Mouse (Mus musculus): ENCODE results near the gene Tfap2b. TPM values are rescaled to one million over a fixed set of nuclear protein-coding genes. Genes with fewer than 3 reads are reported as not detected.

The Tfap2b gene
- not detected for total RNA-seq (2021)

- DNase-seq, result no peak
These were observed at the start of gene Tfap2b for GRCm38 (mm10) chr1:19208641-19209358. Tfap2b (plus strand) TSS chr1:19208914.

DNA sequence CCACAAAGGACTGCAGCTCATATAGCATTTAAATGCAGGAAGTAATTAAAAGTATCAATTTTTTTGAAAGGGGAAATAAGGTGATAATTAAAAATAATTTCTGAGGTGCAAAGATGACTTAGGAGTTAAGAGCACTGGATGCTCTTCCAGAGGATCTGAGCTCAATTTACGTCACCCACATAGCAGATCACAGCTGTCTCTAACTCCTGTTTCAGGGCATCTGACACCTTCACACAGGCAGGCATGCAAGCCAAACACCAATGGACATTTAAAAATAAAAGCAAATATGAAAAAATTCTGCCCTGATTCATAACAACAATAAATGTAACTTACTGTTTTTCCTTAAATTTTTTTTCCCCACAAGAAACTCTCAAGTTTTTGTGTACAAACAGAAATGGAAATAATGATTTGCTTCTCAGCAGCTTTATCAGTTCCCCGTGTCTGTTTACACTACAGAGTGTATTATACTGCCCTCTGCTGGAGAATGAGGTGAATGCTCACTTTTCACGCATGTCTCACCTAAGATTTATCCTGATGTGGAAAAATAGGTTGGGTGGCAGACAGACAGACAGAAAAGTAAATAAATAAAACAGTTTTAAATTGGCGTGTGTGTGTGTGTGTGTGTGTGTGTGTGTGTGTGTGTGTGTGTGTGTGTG, 29.8 kb upstream of the Tfap2b start:
- peak; percentile 6 for DNase-seq

DNA sequence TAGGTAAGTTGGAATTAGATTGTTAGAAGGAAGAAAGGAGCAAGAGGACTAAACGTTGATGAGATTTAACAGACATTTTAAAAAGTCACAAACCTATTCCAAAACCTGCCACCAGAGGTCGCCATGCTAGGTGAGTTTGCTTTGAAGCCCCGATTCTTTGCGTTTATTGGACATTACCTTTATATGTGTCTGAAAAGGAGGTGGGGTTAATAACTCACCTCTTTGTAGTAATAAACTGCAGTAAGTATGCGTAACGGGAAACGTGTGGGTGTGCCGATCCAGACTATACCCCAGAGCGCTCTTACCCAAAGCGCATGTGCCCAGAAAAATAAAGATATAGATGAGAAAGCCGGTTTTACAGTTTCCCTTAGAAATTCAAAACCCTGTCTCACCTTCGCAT, 3.1 kb upstream of the Tfap2b start:
- DNase-seq, result peak; percentile 41

DNA sequence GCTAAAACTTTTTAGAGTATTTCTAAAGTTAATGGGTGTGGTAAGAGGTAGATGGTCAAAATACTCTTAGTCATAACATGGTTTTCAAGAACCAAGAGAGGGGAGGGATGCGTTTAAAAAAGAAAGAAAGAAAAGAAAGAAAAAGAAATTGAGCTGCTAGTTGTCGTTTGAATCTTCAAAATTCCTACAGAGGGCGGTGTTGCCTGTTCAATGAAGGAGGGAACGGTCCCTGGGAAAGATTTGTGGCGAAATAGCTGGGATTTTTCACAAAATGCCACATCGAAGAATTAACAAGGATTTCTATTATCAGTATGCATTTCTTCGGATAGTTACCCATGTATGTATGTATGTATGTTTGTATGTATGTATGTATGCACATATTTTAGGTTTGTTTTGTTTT, 2.5 kb upstream of the Tfap2b start:
- no peak for DNase-seq

- DNase-seq, result no peak
These were observed 1.1 kb upstream of the Tfap2b start for GRCm38 (mm10) chr1:19207611-19208010.

GRCm38 (mm10) chr1:19209359-19209745, 638 bp downstream of the Tfap2b start:
- no peak for DNase-seq

- DNase-seq, result no peak
These were observed 1.1 kb downstream of the Tfap2b start for GRCm38 (mm10) chr1:19209776-19210175.

DNA sequence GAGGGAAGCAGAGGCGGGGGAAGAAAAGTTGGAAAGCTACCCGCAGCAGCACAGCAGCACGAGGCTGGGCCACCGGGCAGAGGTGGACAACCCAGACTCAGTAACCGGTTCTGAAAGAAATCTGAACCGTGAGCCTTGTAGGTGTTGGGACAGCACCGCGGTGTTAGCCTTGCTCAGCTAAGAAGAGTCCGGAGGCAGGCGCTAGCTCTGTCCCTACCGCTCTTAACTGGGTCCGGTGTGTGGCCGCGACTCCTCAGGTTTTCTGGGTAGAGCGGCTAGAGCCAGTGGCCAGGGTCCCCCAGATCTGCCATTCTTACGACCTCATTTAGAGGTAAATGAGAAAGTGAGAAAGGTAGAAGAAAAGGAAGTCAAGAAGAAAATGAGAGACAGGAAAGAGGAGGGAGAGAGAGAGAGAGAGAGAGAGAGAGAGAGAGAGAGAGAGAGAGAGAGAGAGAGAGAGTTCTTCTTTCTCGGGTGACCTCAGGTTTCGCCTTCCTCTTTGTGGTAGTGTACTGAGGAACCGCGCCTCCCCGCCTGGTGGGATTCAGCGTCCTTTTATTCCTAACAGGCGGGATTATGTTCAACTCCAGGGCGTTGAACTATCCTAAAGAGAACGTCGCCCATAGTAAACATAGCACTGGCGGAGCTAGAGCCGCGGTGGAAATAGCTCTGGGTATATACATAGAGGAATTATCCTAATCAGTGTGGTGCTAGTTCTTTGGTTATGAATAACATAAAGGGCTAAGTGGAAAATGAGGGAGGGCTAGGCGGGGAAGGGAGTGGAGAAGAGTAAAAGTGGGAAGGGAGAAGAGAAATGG, 1.7 kb downstream of the Tfap2b start:
- DNase-seq, result no peak

DNA sequence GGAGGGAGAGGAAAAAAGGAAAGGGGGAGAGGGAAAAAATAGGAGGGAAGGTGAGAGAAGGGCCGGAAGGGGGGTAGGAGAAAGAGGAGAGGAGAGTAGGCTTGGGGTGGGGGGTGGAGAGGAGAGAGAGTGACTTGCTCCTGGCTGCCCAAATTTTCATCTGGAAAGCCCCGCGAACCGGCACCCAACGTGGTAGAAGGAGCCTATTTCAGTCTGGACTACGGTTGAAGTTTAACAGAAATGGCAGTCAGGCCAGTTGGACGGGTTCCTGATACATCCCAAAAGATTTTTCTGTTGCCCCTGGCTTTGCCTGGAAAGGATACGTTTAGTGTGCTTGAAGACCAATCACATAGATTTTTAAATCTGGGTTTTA, 2.3 kb downstream of the Tfap2b start:
- no peak for DNase-seq

DNA sequence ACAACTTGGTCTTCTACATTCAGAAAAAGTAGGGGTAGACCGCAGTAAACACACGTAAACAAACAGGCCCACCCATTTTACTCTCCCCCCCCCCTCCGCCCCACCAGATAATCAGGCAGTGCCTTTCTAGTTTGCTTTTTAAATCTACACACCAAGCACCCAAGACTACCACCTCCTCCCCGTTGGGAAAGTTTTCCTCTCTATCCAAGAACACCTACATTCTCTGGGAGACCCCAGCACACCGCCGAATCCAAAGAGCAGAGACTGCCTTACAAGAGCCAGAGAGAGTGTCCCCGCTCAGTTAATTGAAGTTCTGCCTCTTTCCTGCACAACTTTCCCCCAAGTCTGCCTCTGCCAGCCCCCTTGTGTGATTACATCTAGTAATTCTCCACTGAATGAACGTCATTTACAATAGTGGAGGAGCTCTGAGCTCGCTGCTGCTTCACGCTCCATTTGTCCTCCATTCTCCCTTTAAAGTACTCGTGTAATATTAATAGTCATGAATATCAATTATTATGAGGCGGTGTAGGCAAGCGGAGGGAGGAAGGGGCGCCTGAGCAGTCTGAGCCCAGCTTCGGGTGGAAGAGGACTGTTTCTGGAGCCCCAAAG, 2.9 kb downstream of the Tfap2b start:
- no peak for DNase-seq

- no peak for DNase-seq
These were observed 4.0 kb downstream of the Tfap2b start for GRCm38 (mm10) chr1:19212691-19213090.

DNA sequence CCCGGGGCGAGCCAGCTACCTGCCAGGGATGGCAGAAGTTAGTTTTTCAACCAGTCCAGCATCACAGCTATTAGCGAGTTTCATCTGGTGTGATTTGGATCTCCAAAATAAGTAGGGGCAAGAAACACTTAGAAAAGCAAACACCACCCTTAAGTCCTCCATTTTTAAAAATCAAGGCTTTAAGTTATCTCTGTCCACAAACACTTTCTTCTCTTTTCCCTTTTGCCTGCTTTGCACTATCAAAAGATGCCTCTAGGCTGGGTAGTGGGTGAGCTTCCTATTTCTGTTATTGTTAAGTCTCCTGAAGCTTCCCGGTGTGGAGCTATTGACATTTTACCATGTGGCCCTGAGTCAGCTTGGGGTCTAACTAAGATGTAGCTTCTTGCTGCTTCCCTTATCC, 4.5 kb downstream of the Tfap2b start:
- no peak for DNase-seq

GRCm38 (mm10) chr1:19213851-19214395, 5.2 kb downstream of the Tfap2b start:
- no peak for DNase-seq

DNA sequence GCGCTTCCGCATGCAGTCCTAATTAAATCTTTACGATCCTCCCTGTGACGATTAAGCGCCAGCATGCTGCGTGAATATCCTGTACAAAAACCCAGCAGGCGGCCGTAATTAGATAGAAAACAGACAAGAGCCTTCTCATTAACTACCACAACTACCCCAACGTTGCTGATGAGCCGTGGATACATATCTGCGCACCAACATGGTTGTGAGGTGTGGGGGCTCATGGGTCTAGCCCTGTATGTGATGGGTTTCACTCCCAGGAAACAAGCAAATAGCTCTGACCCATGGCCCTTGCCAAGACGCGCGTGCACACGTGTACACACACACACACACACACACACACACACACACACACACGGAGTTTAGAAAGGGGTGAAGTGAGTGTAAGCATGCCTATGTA, 8.7 kb downstream of the Tfap2b start:
- DNase-seq, result no peak

GRCm38 (mm10) chr1:19218221-19218620, 9.5 kb downstream of the Tfap2b start:
- no peak for DNase-seq

DNA sequence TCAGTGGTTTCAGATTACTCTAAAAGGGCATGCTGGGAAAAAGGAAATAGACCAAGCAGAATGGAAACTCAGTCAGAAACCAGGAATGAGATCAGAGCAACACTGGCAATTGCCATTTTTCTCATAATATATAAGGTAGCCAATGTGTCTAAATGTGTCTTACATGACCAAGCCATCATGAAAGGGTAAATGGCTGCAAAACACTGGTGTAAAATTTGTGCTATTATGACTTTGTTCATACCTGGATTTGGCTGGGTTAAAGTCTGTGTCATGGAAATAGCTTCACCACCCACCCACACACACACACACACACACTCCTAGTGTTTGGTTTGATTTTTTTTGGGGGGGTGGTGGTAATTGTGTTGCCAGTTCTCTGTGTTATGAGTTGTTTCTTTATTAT, 10.7 kb downstream of the Tfap2b start:
- DNase-seq, result no peak

DNA sequence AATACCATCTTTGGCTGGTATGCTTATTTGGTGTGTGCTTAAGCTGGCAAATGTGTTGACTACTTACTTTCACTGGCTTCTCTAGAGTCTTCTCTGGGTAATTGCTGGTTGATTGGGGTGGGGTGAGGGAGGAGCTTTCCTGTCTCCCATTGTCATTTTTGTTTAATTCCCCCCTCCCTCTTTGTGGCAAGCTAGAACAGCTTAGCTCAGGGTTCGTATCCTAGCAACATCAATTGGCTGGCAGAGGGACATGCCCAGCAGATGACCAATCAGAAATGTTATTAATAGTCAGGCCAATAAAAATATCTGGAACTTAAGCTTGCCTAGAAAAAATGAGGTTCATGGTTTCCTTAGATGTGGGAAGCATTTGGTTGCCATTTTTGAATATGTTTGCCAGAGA, 11.8 kb downstream of the Tfap2b start:
- DNase-seq, result no peak

GRCm38 (mm10) chr1:19221601-19222000, 12.9 kb downstream of the Tfap2b start:
- no peak for DNase-seq

- DNase-seq, result no peak
These were observed 18.0 kb downstream of the Tfap2b start for GRCm38 (mm10) chr1:19226699-19227098.

GRCm38 (mm10) chr1:19230926-19231573, 22.3 kb downstream of the Tfap2b start:
- DNase-seq, result no peak

DNA sequence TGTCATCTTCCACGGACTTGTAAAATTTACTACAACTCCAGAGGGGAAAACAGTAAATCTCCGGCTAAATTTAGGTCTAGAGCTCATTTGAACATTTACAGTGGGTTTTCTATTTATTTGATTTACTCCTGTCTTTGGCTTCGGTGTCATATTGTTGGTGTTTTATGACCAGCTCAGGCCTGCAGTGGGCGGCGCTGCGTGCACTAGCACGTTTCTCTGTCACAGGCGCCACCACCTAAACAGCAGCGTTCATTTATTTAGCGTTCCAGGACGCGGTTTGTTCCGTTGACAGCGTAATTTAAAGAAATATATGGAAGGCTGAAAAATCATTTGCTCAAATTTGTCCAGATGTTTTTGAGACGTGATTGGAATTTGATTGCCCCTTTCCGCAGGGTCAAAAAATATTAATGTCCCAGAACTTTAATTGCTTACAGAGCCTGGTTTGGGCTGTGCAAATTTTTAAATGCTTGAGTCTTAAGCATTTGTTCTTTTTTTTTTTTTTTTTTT, 22.9 kb downstream of the Tfap2b start:
- DNase-seq, result no peak

DNA sequence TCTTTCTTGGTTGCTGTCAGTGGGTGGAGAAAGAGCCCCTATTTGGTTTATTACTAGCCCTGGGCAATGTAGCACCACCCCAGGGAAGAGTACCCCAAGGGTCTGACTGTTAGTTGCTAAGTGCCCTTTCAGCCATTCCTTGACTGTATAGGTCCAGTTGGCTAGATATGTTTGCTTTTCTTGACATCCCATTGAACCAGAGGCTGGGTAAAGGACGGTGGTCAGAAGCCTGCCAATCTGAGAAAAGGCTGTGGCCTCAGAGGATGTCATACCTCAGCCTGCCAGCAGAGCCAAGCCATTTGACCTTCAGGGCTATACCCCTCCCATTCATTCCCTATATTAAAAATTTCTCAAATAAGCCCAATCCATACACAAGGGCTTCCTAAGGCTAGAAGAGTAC, 24.0 kb downstream of the Tfap2b start:
- DNase-seq, result no peak
